ENCODE assay signal across 19 mouse cellular contexts in the genomic region with DNA sequence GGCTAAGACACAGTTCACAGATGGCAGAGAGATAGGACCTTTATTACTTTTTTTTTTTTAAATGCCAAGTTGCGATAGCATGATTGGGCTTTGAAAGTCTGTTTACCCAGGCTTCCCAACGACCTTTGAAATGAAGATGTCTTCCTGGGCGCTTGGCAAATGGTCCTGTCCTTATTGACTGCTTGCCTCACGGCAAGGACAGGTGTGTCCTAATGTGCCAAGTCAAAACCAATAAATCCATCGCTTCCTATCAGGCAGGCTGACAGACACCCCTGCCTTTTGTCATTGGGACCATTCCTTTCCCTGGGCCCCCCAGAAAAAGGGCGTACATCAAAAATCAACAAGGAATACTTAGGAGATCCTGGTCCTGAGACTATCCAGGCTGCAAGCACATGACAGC. TPM values are rescaled to one million over a fixed set of nuclear protein-coding genes. Genes with fewer than 3 reads are reported as not detected.
"Had no signal": no experiment of that assay in that cellular context is flagged by ENCODE, and none has a peak within 500 bp of the region (broad histone marks: within the 10 kb centered on the region; RNA-seq: fewer than 3 reads in every experiment).

No protein-coding gene starts in this region.

- H3K4me3 ChIP-seq: left cerebral cortex, adult 2 months; lung, embryonic 15.5 days; megakaryocyte, embryonic 14.5 days; midbrain, embryonic 15.5 days; stomach, embryonic 15.5 days had no signal

- H3K36me3 ChIP-seq: lung, embryonic 15.5 days; midbrain, embryonic 15.5 days; stomach, embryonic 15.5 days had no signal

- H3K4me1 ChIP-seq: lung, embryonic 15.5 days; megakaryocyte, embryonic 14.5 days; stomach, embryonic 15.5 days had no signal

- H3K4me2 ChIP-seq: liver, embryonic 11.5 days; lung, embryonic 15.5 days; midbrain, embryonic 15.5 days; stomach, embryonic 15.5 days had no signal

- H3K27me3 ChIP-seq: midbrain, embryonic 15.5 days; stomach, embryonic 15.5 days had no signal

- H3K27ac ChIP-seq: left cerebral cortex, adult 2 months; liver, embryonic 14.5 days; lung, embryonic 15.5 days; midbrain, embryonic 15.5 days; stomach, embryonic 15.5 days had no signal

- H3K9me3 ChIP-seq: lung, embryonic 15.5 days; megakaryocyte, embryonic 14.5 days; midbrain, embryonic 15.5 days; stomach, embryonic 15.5 days had no signal

- DNase-seq: kidney, adult 18-20 months; kidney, adult 9 months; kidney, postnatal 14 days; kidney, postnatal 4 days; layer of hippocampus, adult 9-11 months; lung, adult 18-20 months; lung, postnatal 10 days; lung, postnatal 36 days; right cerebral cortex, postnatal 25 days; spleen, adult 18-20 months; thymus, postnatal 25 days had no signal

- H3K9ac ChIP-seq: liver, embryonic 14.5 days; lung, embryonic 15.5 days; midbrain, embryonic 15.5 days; stomach, embryonic 15.5 days had no signal

- ATAC-seq: midbrain, embryonic 15.5 days had no signal

RNA-seq across cellular contexts. Expression of a gene that starts 22.7 kb away (rescaled TPM):
- total RNA-seq: neutrophil, adult 5-6 weeks had no signal
